Mouse (Mus musculus) granulocyte monocyte progenitor cell, adult 5-6 weeks (primary cell): ENCODE measurements around the gene Ap3d1. TPM values are rescaled to one million over a fixed set of nuclear protein-coding genes. Genes with fewer than 3 reads are reported as not detected.
A peak's percentile ranks its signal among the peaks of the same experiment; 100 is the strongest.

Source experiments
- ATAC-seq: replicated peaks from 2 replicates; pipeline ENCODE4 v1.8.0; 2016; ENCODE audit warnings: mild to moderate bottlenecking, moderate TSS enrichment, inconsistent platforms; ENCODE audit not compliant: poor library complexity, severe bottlenecking
- total RNA-seq, 2 experiments: library from RNA; stranded (forward) in 1 of 2; stranded (reverse) in 1 of 2; fragments of 200-712, 200-1000 nt in 1 of 2; fragments of >200 nt in 1 of 2; fragmentation: Nextera tagmentation in 1 of 2; gene quantifications; 2 replicates each; pipeline ENCODE4 v1.2.3; 2014 to 2017

Ap3d1 gene
- total RNA-seq, 2 experiments from 2014 or later: 42.2 to 43.2 TPM

GRCm38 (mm10) chr10:80760596-80761524 is 18.8 kb upstream of the Ap3d1 start:
- no peak for ATAC-seq

- no peak for ATAC-seq
These were observed 16.6 kb upstream of the Ap3d1 start for GRCm38 (mm10) chr10:80758651-80759050.

- peak; percentile 61 for ATAC-seq
These were observed 15.7 kb upstream of the Ap3d1 start for GRCm38 (mm10) chr10:80757717-80758116.

GRCm38 (mm10) chr10:80756967-80757366 is 14.9 kb upstream of the Ap3d1 start:
- no peak for ATAC-seq

GRCm38 (mm10) chr10:80756509-80756908 is 14.4 kb upstream of the Ap3d1 start:
- no peak for ATAC-seq

- no peak for ATAC-seq
These were observed 14.0 kb upstream of the Ap3d1 start for GRCm38 (mm10) chr10:80756099-80756498.

GRCm38 (mm10) chr10:80755291-80756015 is 13.4 kb upstream of the Ap3d1 start:
- ATAC-seq: no peak

GRCm38 (mm10) chr10:80754594-80755290 is 12.7 kb upstream of the Ap3d1 start, which contains the start of gene Dot1l:
Gene Dot1l (plus strand): TSS chr10:80755206.
- ATAC-seq: peak; percentile 67

- ATAC-seq: peak; percentile 54
These were observed 10.1 kb upstream of the Ap3d1 start for GRCm38 (mm10) chr10:80752079-80752625.

GRCm38 (mm10) chr10:80751188-80751832 is 9.2 kb upstream of the Ap3d1 start:
- ATAC-seq: peak; percentile 64

GRCm38 (mm10) chr10:80748609-80749008 is 6.5 kb upstream of the Ap3d1 start:
- 0 out of 2 replicates have a peak, but pooled peaks have one; percentile 18 for ATAC-seq

GRCm38 (mm10) chr10:80747410-80747809 is 5.3 kb upstream of the Ap3d1 start:
- peak; percentile 36 for ATAC-seq

- ATAC-seq: peak; percentile 57
These were observed 2.2 kb upstream of the Ap3d1 start for GRCm38 (mm10) chr10:80744262-80744661.

- ATAC-seq: no peak
These were observed 357 bp downstream of the Ap3d1 start for GRCm38 (mm10) chr10:80741634-80742179.

GRCm38 (mm10) chr10:80741146-80741545 is 918 bp downstream of the Ap3d1 start:
- ATAC-seq: peak; percentile 20

- ATAC-seq: no peak
These were observed 3.4 kb downstream of the Ap3d1 start for GRCm38 (mm10) chr10:80738657-80739056.

GRCm38 (mm10) chr10:80736731-80737130 is 5.3 kb downstream of the Ap3d1 start:
- ATAC-seq: no peak

- no peak for ATAC-seq
These were observed 9.4 kb downstream of the Ap3d1 start for GRCm38 (mm10) chr10:80732611-80733101.

GRCm38 (mm10) chr10:80727369-80728127 is 14.5 kb downstream of the Ap3d1 start:
- ATAC-seq: no peak
